Mouse (Mus musculus) spleen, adult 2 months (tissue): ENCODE measurements around the gene Tnik.

Experiments
- CTCF ChIP-seq: fragments of 200-500 bp; IDR thresholded peaks from 2 replicates; pipeline ENCODE4 v1.5.1; 2011; ENCODE audit warnings: mild to moderate bottlenecking, inconsistent platforms; ENCODE audit not compliant: insufficient read depth, insufficient read length, insufficient replicate concordance; ENCODE audit errors: extremely low read depth
- POLR2A ChIP-seq: fragments of 200-500 bp; IDR thresholded peaks from 2 replicates; pipeline ENCODE4 v1.6.1; 2011; ENCODE audit warnings: low read depth, low read length, inconsistent platforms

DNA sequence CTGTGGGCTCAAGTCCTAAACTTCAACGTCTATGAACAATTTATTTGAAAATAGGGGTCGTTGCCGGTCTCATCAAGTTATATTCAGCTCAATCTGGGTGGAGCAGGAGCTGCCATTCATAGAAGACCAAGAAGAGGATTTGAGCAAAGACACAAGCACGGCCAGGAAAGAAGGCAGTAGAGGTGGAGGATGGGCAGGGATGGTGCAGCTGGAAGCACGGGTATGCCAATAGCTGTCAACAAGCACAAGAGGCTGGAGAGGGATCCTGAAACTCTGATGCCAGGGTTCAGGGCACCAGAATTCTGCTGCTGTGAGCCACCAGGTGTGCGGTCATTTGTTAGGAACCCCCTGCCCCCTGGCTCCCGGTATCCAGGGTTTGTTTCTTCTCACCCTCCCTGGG, 43.5 kb upstream of the Tnik start:
- TF ChIP-seq CTCF (no peak), POLR2A (no peak)
